Mouse (Mus musculus) retina, adult 2 months (tissue): Measurements from ENCODE around the gene Mroh9.
A peak's percentile ranks its signal among the peaks of the same experiment; 100 is the strongest.

Experiments
- DNase-seq: peaks from one replicate; pipeline ENCODE4 v3.0.0-alpha.2; 2012; ENCODE audit warnings: low read depth, low spot score

Gene Mroh9

DNA sequence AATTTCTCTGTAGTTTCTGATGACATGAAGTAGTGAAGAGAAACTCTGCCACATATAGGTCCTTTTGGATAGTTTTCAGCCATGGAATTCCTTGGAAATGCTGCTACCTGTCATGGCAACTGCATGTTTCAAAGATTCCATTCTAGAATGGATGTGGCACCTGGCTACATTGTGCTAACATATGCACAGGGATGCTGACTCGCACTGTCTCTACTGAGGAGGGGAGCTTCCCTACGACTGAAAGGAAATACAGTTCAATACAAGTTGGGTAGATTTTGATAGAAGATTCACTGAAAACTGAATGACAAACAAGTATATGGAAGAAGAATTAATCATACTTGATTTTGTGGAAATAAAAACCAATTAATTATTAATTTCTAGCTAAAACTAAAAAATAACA, at the start of gene Mroh9:
Gene Mroh9 (minus strand): TSS at position 101 of the 400 bp plus-strand sequence.
- DNase-seq = no peak

DNA sequence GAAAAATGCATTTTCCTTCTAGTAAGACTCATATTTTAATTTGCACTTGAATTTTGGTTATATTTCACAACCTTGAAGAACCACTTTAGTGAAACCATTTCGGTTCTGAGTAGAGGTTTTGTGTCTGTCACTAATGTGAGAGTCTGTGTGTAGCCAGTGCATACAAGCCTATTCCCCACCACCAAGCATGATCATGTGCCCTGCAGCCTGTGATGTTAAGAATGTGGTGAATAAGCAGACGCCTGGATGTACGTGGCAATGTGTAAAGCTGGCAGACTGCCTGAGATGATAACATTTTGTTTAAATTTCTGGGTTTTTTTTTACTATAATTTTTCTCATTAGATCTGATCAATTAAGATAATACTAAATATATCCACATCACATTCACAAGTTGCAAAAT, 44.5 kb upstream of the Mroh9 start:
- no peak for DNase-seq

DNA sequence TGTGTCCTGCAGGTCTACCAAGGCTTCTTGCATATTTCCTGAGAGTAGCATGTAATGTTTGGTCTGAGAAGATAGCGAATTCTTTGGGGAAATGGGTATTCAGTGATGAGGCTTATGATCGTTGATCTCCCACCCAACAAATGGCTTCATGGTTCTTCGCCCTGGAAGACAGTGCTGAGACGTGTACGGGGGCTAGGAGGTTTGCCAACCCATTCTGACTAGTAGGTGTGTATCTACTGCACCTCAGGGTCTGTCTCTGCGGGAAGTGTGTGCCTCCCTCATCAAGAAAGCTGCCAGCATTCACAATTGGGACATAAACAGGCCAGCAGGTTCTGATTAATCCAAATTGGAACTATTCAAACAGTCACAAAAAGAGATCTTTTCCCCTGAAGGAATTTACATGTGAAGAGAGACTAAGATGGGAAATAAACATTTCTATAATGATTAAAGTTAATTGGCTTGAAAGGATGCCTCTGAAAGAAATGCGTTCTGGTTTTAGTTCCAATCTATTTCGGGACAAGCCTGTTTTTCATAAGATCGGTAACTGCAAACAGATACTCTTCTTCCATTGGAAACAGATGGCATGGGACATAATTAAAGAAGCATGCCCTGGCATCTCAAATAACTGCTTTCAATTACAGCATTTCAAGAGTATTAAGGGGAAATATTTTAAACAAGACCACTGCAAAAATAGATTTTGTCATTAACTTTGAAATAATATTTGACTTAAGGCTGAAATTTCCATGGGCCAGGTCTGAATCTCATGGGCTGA, 43.8 kb upstream of the Mroh9 start:
- DNase-seq = no peak

DNA sequence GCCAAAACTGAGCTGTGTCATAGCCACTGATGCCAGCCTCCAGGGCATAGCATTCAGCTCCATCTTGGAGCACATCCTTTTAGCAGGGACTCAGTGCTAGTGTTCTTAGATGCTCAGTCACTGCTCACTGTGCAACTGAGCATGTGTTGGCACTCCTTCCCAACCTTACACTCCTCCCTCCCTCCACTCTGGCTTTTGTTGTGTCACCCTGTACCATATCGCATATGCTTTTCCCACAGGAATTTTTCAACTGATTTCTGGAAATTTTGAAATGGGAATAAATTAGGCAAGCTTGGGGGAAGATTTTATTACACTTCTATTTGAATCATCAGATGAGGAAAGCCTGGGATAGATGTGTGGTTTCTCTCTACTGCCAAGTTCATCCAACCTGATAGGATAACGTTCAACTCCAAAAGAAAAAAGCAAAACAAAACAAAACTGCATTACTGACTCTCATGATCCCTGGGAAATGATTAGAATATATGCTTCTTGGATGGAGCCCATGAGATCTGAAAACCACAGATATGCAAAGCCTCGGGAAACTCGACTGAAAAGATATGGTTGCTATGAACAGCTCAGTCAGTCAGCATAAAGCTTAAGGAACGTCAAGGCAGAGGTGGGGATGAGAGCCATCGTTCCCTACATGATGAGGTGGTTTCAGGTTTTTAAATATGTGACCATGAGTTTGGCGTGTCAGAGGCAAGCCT, 40.9 kb upstream of the Mroh9 start:
- no peak for DNase-seq

DNA sequence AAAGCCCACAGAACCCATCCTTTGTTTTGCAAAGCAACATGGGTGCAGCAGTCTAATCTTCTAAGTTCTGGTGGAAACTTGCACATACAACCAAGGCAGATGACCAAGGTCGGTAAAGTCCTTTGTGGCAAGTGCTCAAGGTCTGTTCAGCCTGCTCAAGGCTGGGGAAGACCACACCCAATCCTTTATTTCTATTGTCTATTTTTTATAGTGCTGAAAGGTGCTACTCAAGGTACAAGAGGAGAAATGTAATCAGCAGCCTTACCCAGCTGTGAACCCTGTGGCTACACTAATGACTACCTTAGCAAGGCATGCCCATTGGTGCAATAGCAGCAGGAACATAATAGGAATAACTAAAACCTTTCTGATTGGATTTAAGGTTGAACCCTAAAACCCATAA, 36.9 kb upstream of the Mroh9 start:
- DNase-seq = no peak

DNA sequence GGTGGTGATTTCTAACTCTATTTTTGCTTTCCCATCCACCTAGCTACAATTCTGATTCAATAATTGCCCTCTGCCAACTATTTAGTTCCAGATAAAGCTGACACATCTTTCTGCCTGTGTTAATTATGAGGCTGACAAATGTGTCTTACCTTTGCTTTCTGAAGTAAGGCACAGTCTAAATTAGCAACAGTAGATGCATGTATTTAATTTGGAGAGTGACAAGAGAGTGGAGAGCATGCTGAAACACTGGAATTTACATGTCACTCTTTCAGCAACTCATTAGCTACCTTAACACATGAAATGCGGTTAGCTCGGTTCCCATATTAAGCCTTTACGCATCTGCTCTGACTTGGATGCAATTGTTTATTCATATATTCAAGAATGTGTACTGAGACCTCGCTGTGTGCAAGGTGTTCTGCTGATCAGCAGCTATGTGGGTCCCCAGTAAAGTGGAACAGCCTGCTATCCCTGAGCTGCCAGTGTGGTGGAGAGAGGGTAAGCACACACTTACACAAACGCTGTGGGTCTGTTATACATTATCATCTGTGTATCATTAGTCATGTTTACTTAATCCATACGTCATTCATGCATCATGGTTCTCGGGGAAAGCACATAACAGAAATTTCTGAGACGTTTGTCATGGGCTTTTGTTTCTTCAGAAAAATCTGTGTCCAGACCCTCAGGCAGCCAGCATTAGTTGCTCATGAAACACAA, 28.1 kb upstream of the Mroh9 start:
- no peak for DNase-seq

DNA sequence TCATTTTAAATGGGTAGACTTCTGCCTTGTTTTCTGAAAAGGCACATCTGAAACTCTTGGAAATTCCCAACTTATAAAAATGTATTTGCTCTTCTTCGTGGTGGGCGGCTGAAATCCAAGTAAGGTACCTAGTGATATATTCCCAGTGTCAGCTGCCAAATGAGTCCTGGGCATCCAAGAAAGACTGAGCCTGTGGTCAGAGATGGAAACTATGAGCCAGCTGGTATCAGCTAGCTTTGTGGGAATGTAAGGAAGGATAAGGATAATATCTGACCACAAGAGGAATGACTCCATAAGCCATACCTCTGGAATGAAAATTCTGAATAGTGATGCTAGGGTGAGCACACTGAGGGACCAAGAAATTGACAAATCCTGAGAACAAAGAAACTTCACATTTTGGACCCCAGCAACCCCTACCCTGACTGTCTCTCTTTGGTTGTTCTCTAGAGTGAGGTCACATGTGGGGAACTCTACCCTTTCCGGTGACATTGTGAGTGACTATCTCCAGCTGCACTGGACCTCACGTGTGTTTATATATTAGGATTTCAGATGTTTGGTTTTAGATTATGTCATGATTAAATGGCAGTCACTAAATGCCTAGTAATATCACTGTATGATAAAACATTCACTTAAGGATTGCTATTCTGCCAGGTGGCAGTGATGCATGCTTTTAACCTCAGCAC, 27.2 kb upstream of the Mroh9 start:
- no peak for DNase-seq

DNA sequence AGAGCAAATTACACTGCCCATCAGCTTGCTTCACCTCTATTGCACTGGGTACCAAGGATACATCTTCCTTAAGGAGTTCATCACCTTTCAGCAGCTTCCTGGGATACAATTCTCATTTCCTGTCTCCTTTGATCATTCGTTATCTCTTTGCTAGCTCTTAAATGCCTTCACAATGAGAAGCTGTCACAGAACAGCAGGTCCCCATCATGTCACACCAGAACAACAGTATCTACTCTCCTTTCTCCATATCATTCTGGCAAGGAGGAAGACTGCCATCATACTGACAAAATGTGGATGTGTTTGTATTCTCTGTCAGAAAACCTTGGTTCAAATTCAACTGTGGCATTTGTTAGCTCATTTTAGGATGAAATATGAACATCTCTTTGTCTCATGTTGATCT, 19.5 kb upstream of the Mroh9 start:
- DNase-seq = no peak

DNA sequence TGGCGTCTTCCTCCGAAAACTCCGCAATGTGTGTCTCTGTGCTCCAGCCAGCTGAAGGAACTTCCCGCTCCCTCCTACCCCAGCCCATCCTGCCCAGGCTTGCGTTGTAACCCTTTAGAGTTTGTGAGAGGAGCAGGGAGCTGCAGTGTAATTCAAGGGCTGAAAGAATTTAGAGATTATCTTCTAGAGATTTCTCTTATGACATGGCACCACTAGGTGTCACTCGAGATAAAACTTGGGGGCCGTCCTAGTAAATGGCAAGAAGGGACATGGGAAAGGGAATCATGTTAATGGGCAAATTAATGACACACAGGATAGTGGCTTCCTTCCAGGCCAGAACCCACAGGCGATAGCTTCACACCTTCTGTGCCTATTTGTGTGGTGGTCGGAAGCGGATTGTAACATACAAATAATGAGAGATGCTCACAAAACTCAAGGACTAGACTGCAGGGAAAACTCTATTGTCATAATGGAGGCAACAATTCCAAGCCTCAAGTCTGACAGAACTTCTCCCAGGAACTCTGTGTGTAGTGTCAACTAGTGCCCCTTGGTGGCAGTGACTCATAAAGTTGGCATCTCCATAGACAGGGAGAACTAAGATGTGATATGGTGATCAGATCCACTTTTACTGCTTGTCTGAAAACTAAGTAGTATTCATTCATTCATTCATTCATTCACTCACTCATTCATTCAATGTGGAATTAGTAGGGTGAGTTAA, 6.1 kb upstream of the Mroh9 start:
- peak; percentile 13 for DNase-seq

DNA sequence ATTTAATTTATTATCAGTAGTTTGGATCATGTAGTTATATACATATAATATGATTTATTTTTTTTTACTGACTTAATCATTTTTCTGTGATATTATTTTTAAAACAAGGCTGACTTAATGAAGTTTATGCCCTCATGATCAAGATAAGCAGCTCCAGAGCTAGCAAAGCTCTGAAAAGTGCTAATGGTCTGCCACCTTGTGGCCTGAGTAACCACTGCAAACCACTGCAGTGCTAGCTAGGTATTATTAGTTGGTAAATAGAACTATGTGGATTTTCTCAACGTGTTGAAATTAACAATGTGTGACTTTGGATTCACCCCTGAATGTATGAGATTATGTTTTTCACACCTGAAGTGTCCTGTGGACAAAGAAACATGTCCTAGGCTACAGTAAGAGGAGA, 15.0 kb downstream of the Mroh9 start:
- peak; percentile 2 for DNase-seq

DNA sequence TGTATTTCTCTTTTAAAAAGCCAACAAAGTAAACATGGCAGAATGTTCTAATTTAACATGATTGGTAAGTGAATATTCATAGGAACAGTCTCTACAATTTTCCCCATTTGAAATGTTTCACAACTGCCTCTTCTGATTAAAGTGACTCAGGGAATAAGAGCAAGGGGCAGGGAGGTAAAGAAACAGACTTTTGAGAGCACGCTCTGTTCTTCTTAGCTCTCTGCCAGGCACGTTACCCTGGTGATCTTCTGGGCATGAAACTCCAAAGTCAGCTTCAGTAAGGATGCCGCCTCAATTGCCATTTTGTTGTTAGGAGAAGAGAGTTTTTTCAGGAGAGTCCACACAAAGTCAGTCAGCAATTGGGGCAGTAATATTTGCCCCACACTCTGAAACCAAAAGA, 25.1 kb downstream of the Mroh9 start:
- DNase-seq = no peak

DNA sequence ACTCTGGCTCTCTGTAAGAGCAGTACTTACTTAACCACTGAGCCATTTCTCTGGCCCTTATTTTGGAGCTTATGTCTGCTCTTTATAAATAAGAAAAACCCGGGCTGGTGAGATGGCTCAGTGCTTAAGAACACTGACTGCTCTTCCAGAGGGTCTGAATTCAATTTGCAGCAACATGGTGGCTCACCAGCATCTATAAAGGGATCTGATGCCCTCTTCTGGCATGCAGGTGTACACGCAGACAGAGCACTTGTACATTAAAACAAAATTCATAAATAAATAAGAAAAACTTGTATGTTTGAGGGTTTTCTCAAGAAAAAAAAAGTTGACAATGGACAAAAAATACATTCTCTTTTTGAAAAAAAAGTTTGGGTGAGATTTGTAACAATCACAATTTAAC, 28.1 kb downstream of the Mroh9 start:
- no peak for DNase-seq

DNA sequence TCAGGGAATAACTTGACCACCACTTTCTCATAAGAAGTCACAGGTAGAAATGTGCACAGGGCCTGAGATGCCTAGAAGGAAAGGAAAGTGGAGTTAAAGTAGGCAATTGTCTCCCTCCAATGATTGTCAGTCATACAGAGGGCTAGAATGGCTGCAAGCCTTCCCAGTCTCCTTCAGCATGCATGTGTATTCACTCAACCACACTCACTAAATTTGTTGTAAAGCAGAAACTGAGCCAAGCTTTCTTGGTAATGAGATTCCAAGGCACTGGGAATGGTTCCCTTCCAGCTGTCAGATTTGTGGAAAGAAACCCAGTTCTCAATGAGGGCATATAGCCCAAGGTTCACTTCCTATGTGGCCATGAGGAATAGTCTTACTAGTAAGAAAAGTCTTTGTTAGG, 29.8 kb downstream of the Mroh9 start:
- DNase-seq = no peak

DNA sequence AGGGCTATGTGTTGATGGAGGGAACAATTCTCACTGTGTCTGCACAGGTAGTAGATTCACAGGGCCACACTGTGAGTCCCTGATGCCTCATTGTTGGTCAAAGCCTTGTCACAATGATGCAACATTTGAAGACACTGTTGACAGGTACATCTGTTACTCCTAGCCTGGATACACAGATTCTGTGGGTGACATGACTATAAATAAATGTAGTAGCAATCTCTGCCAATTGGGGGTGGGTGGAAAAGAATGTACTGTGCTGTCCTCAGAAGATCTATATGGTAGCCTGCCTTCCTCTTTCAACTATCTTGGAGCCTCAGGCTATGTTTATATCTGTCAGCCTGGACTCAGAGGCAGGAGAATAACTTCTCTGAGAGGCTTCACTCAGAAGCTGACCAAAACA, 62.4 kb downstream of the Mroh9 start:
- no peak for DNase-seq

DNA sequence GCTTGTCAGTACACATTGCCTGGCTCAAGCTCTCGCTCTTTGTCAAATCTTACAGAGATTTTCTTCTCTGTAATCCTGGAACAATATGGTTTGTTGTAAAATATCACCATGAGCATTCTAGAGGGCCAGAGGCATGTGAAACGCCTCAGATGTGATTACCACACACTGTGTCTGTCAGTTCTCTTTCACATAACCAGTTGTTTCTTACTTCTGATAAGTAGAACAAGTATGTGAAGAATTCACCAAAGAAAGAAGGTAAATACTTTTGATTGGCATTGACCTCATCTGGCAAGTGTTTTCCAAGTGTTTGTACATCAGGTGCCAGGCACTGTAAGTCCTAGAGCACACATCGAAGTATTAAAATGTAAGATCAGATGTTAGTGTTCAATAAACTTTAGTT, 76.2 kb downstream of the Mroh9 start:
- no peak for DNase-seq

DNA sequence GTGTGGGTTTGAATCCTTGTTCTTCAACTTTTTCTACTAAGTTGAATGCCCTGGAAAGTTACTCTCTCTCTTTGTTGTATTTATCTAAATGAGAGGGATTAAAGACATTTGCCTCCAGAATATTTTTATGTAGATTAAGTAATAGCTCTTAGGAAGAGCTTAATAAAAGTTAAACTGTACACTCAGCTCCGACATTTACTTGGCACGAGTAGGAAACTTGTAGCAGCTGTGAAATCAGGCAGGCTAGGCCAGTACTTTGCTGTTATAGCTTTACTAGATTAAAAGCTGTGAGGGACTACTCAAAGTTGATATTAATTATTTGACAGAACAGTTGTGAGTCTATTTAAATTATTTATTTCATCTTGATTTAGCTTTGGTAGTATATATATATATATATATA, 82.0 kb downstream of the Mroh9 start:
- no peak for DNase-seq

DNA sequence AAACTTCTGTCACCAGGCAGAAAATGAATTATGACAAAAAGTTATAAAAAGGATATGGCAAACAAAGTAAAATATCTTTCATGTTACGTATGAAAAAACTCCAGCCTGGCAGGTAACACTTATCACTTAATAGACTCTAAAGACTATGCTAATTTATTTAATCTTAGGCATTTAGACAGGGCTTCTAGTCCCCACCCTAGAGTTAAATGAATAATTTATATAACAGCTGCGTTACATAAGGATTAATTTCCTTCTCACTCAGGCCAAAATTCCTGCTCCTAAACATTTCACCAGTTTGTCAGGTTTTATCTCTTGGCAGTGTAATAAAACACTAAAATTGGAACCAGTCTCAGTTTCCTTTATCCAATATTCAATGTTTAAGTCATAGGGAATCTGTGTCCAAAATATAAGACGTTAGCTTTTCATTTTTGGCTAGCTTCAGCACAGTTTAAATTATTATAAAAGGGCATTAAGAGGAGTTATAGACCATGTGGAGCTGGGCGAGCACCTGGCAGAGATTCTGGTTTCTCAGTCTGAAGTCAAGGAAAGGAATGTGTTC, 84.1 kb downstream of the Mroh9 start:
- no peak for DNase-seq

DNA sequence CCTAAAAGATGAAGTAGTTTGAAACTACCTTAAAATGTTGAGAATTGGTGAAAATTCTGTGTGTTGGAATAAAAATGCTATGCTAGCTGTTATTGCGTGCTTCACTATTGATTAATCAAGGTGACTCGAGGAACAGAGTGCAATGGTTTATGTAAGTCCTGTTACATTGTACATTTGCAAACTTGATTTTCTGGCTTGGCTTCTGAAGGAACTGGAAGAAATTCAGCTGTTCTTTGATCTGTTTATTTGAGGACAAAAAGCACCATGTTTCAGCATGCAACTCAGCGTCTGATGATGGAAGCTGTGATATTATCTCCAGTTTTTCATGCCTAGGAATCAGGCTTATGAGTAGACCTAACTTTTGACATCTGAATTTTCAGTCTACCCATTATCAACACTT, 97.9 kb downstream of the Mroh9 start:
- no peak for DNase-seq

DNA sequence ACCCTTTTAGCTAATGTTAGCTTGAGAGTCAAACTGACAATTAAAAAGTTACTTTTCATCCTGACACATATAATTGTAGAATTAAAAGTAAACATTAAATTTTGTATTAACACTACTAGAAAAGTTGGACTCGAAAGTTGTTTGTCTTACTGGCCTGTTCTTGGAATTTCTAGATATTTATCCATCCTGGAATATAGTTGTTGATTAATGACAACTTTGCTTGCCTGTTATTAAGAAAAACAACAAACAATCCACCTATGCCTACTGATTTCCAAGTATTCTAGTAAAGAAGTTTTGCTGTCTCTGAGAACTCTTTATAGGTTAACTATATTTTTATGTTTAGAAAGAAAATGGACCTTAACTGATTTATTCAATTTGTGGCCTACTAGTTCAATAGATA, 98.7 kb downstream of the Mroh9 start:
- DNase-seq = no peak

DNA sequence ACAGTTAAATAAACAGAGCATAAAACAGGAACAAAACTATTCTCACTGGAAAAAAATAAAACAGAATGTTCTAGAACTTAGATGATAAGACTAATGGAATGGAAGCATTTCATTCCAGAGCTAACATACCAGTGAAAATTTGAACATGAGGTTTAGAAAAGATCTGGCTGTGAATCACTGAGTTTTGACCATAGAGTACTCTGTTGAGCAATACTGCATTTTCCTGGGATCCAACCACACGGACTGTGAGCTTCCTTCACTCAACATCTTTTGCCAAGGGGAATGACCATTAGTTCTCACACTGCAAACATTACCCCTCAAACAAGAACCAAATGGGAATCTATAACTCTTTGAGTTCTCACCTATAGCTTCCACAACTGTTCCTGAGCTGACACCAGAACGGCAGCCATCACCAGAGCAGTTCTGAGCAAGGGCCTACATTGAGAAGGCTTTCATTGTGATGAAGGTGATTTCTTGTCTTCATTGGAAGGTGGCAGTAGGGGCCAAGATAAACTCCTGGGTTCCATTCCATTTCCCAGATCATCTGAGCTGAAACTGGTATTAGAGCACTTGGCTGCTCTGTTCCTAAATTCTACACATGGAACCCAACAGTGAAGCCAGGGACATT, 99.2 kb downstream of the Mroh9 start:
- DNase-seq = no peak

DNA sequence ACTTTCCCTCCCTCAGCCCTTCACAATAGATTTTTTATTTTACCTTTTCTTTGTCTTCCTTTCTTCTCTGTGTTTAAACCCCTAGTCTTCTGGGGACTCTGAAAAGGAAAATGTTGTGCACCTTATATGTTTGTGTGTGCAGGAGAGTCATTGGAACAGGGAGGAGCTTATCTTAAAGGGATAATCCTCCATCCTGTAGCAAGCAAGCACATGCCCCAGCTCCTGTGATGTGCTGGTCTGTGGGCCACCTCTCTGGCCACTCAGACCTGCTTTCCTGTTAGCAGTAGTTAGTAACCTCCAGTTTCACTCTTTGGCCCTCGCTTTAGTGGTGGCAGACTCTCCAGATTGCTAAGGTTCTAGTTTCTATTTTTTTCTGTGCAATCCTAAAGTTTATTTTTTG, 101.0 kb downstream of the Mroh9 start, which contains the start of gene Fmo3:
Gene Fmo3 (minus strand): TSS at position 101 of the 400 bp plus-strand sequence.
- DNase-seq = no peak
